Mouse (Mus musculus): ENCODE data around the gene Pak6. TPM values are rescaled to one million over a fixed set of nuclear protein-coding genes. Genes with fewer than 3 reads are reported as not detected.
A peak's percentile ranks its signal among the peaks of the same experiment; 100 is the strongest.

The Pak6 gene
- polyA plus RNA-seq, 1 experiment from 2014 or later, result 8.3 TPM

- Histone ChIP-seq H3K4me1 (ENCODE audit: control insufficient read depth in 2 of 2, insufficient read depth in 2 of 2, low read length in 2 of 2) (peaks cover 21 to 28% of the 10 kb centered on the region in 2 experiments), H3K36me3 (ENCODE audit: control insufficient read depth, insufficient read depth, low read length) (no peaks in the 10 kb centered on the region), H3K4me2 (ENCODE audit: low read length) (no peak overlapping the region), H3K4me3 (ENCODE audit: control insufficient read depth in 1 of 2, insufficient read depth in 1 of 2, low read depth in 1 of 2, low read length in 2 of 2) (no peak overlapping the region), H3K27ac (replicated peaks in 1 of 2; ENCODE audit: control insufficient read depth in 1 of 2, insufficient read depth in 1 of 2, low read depth in 2 of 2, low read length in 2 of 2) (no peak overlapping the region), H3K9me3 (ENCODE audit: control insufficient read depth, low read length) (no peaks in the 10 kb centered on the region), H3K9ac (ENCODE audit: low read length) (no peak overlapping the region), H3K27me3 (ENCODE audit: control insufficient read depth, insufficient read depth, low read length) (peaks cover 19% of the 10 kb centered on the region)
- peak; percentile 33; the same call in 1 of the 2 replicates for ATAC-seq (ENCODE audit: insufficient number of reproducible peaks, insufficient read depth, low FRiP score, low read depth)
- WGBS, result 4% methylated on average over 3 of the region's 3 CpGs
Observed at GRCm38 (mm10) chr2:118730622-118730915, 67.5 kb downstream of the Pak6 start.

GRCm38 (mm10) chr2:118731981-118732380 is 68.9 kb downstream of the Pak6 start:
- Histone ChIP-seq H3K4me2 (ENCODE audit: low read length) (no peak overlapping the region), H3K36me3 (ENCODE audit: control insufficient read depth, insufficient read depth, low read length) (no peaks in the 10 kb centered on the region), H3K9me3 (ENCODE audit: control insufficient read depth, low read length) (no peaks in the 10 kb centered on the region), H3K27me3 (ENCODE audit: control insufficient read depth, insufficient read depth, low read length) (peaks cover 19% of the 10 kb centered on the region), H3K27ac (replicated peaks in 1 of 2; ENCODE audit: control insufficient read depth in 1 of 2, insufficient read depth in 1 of 2, low read depth in 2 of 2, low read length in 2 of 2) (no peak overlapping the region), H3K4me1 (ENCODE audit: control insufficient read depth in 2 of 2, insufficient read depth in 2 of 2, low read length in 2 of 2) (peaks cover 21 to 28% of the 10 kb centered on the region in 2 experiments), H3K4me3 (ENCODE audit: control insufficient read depth in 1 of 2, insufficient read depth in 1 of 2, low read depth in 1 of 2, low read length in 2 of 2) (no peak overlapping the region), H3K9ac (ENCODE audit: low read length) (no peak overlapping the region)
- no peak for ATAC-seq (ENCODE audit: insufficient number of reproducible peaks, insufficient read depth, low FRiP score, low read depth)
- WGBS, result 76% methylated on average over 5 of the region's 5 CpGs

- no peak overlapping the region for H3K27ac ChIP-seq (replicated peaks in 1 of 2; ENCODE audit: control insufficient read depth in 1 of 2, insufficient read depth in 1 of 2, low read depth in 2 of 2, low read length in 2 of 2)
- no peak for ATAC-seq (ENCODE audit: insufficient number of reproducible peaks, insufficient read depth, low FRiP score, low read depth)
- H3K4me1 ChIP-seq (ENCODE audit: control insufficient read depth in 2 of 2, insufficient read depth in 2 of 2, low read length in 2 of 2), result peaks cover 17 to 21% of the 10 kb centered on the region in 2 experiments
- peaks cover 19% of the 10 kb centered on the region for H3K27me3 ChIP-seq (ENCODE audit: control insufficient read depth, insufficient read depth, low read length)
- 48% methylated on average over 5 of the region's 5 CpGs for WGBS
- H3K4me3 ChIP-seq (ENCODE audit: control insufficient read depth in 1 of 2, insufficient read depth in 1 of 2, low read depth in 1 of 2, low read length in 2 of 2), result no peak overlapping the region
- H3K36me3 ChIP-seq (ENCODE audit: control insufficient read depth, insufficient read depth, low read length), result no peaks in the 10 kb centered on the region
- H3K9me3 ChIP-seq (ENCODE audit: control insufficient read depth, low read length), result no peaks in the 10 kb centered on the region
- no peak overlapping the region for H3K9ac ChIP-seq (ENCODE audit: low read length)
- no peak overlapping the region for H3K4me2 ChIP-seq (ENCODE audit: low read length)
Observed at GRCm38 (mm10) chr2:118733341-118733740, 70.2 kb downstream of the Pak6 start.

- no peak for ATAC-seq (ENCODE audit: insufficient number of reproducible peaks, insufficient read depth, low FRiP score, low read depth)
- H3K27ac ChIP-seq (replicated peaks in 1 of 2; ENCODE audit: control insufficient read depth in 1 of 2, insufficient read depth in 1 of 2, low read depth in 2 of 2, low read length in 2 of 2), result no peak overlapping the region
- peaks cover 5% of the 10 kb centered on the region; the same call in 1 of the 2 replicates for H3K27me3 ChIP-seq (ENCODE audit: control insufficient read depth, insufficient read depth, low read length)
- H3K4me1 ChIP-seq (ENCODE audit: control insufficient read depth in 2 of 2, insufficient read depth in 2 of 2, low read length in 2 of 2), result peaks cover 3 to 9% of the 10 kb centered on the region in 2 experiments; a peak in 2 of 4 replicates
- H3K4me2 ChIP-seq (ENCODE audit: low read length), result no peak overlapping the region
- H3K4me3 ChIP-seq (ENCODE audit: control insufficient read depth in 1 of 2, insufficient read depth in 1 of 2, low read depth in 1 of 2, low read length in 2 of 2), result no peak overlapping the region
- no peaks in the 10 kb centered on the region for H3K36me3 ChIP-seq (ENCODE audit: control insufficient read depth, insufficient read depth, low read length)
- no peaks in the 10 kb centered on the region for H3K9me3 ChIP-seq (ENCODE audit: control insufficient read depth, low read length)
- WGBS, result 55% methylated on average over 3 of the region's 3 CpGs
- no peak overlapping the region for H3K9ac ChIP-seq (ENCODE audit: low read length)
Observed at GRCm38 (mm10) chr2:118740341-118740740, 77.2 kb downstream of the Pak6 start.

- Histone ChIP-seq H3K27ac (replicated peaks in 1 of 2; ENCODE audit: control insufficient read depth in 1 of 2, insufficient read depth in 1 of 2, low read depth in 2 of 2, low read length in 2 of 2) (no peak overlapping the region), H3K4me2 (ENCODE audit: low read length) (no peak overlapping the region), H3K4me1 (ENCODE audit: control insufficient read depth in 2 of 2, insufficient read depth in 2 of 2, low read length in 2 of 2) (peaks cover 3 to 9% of the 10 kb centered on the region in 2 experiments; a peak in 2 of 4 replicates), H3K4me3 (ENCODE audit: control insufficient read depth in 1 of 2, insufficient read depth in 1 of 2, low read depth in 1 of 2, low read length in 2 of 2) (no peak overlapping the region), H3K36me3 (ENCODE audit: control insufficient read depth, insufficient read depth, low read length) (no peaks in the 10 kb centered on the region), H3K9me3 (ENCODE audit: control insufficient read depth, low read length) (no peaks in the 10 kb centered on the region), H3K9ac (ENCODE audit: low read length) (no peak overlapping the region), H3K27me3 (ENCODE audit: control insufficient read depth, insufficient read depth, low read length) (peaks cover 5% of the 10 kb centered on the region; the same call in 1 of the 2 replicates)
- WGBS, result 61% methylated on average over 9 of the region's 9 CpGs
- no peak for ATAC-seq (ENCODE audit: insufficient number of reproducible peaks, insufficient read depth, low FRiP score, low read depth)
Observed at GRCm38 (mm10) chr2:118741183-118741582, 78.1 kb downstream of the Pak6 start.

- H3K27me3 ChIP-seq (ENCODE audit: control insufficient read depth, insufficient read depth, low read length), result peaks cover 5% of the 10 kb centered on the region; the same call in 1 of the 2 replicates
- no peak overlapping the region for H3K4me3 ChIP-seq (ENCODE audit: control insufficient read depth in 1 of 2, insufficient read depth in 1 of 2, low read depth in 1 of 2, low read length in 2 of 2)
- H3K4me1 ChIP-seq (ENCODE audit: control insufficient read depth in 2 of 2, insufficient read depth in 2 of 2, low read length in 2 of 2), result peaks cover 11 to 19% of the 10 kb centered on the region in 2 experiments
- no peak overlapping the region for H3K4me2 ChIP-seq (ENCODE audit: low read length)
- no peaks in the 10 kb centered on the region for H3K9me3 ChIP-seq (ENCODE audit: control insufficient read depth, low read length)
- no peak overlapping the region for H3K27ac ChIP-seq (replicated peaks in 1 of 2; ENCODE audit: control insufficient read depth in 1 of 2, insufficient read depth in 1 of 2, low read depth in 2 of 2, low read length in 2 of 2)
- H3K9ac ChIP-seq (ENCODE audit: low read length), result no peak overlapping the region
- peaks cover under 1% of the 10 kb centered on the region for H3K36me3 ChIP-seq (ENCODE audit: control insufficient read depth, insufficient read depth, low read length)
- no peak for ATAC-seq (ENCODE audit: insufficient number of reproducible peaks, insufficient read depth, low FRiP score, low read depth)
- 29% methylated on average over 8 of the region's 8 CpGs for WGBS
Observed at GRCm38 (mm10) chr2:118743261-118743943, 80.3 kb downstream of the Pak6 start.

GRCm38 (mm10) chr2:118744621-118745020 is 81.5 kb downstream of the Pak6 start:
- no peak for ATAC-seq (ENCODE audit: insufficient number of reproducible peaks, insufficient read depth, low FRiP score, low read depth)
- no peak overlapping the region for H3K27ac ChIP-seq (replicated peaks in 1 of 2; ENCODE audit: control insufficient read depth in 1 of 2, insufficient read depth in 1 of 2, low read depth in 2 of 2, low read length in 2 of 2)
- peaks cover 18 to 31% of the 10 kb centered on the region in 2 experiments for H3K4me1 ChIP-seq (ENCODE audit: control insufficient read depth in 2 of 2, insufficient read depth in 2 of 2, low read length in 2 of 2)
- WGBS, result 18% methylated on average over 7 of the region's 7 CpGs
- peak overlapping the region; percentile 98; the same call in 1 of the 2 replicates for H3K9ac ChIP-seq (ENCODE audit: low read length)
- H3K27me3 ChIP-seq (ENCODE audit: control insufficient read depth, insufficient read depth, low read length), result peaks cover 5% of the 10 kb centered on the region; the same call in 1 of the 2 replicates
- H3K4me2 ChIP-seq (ENCODE audit: low read length), result peak overlapping the region; percentile 88
- peaks cover 13% of the 10 kb centered on the region for H3K36me3 ChIP-seq (ENCODE audit: control insufficient read depth, insufficient read depth, low read length)
- peak overlapping the region in 1 of 2 experiments; percentile 95; a peak in 2 of 4 replicates for H3K4me3 ChIP-seq (ENCODE audit: control insufficient read depth in 1 of 2, insufficient read depth in 1 of 2, low read depth in 1 of 2, low read length in 2 of 2)
- no peaks in the 10 kb centered on the region for H3K9me3 ChIP-seq (ENCODE audit: control insufficient read depth, low read length)

Data from heart, embryonic 14.5 days (tissue).